Mouse (Mus musculus) heart, embryonic 13.5 days (tissue): ENCODE results near the gene Egflam. TPM values are rescaled to one million over a fixed set of nuclear protein-coding genes. Genes with fewer than 3 reads are reported as not detected.

Experiments used
- ATAC-seq: fragments of 200-750 bp; cut with Nextera tagmentation; 2 replicates; pipeline ENCODE4 v1.8.0; 2017; ENCODE audit warnings: moderate TSS enrichment; ENCODE audit not compliant: insufficient number of reproducible peaks, low FRiP score, low TSS enrichment; ENCODE audit errors: extremely low read depth
- H3K27ac ChIP-seq: fragments of 300-500 bp; sonication (generic); replicated peaks from 2 replicates; pipeline ENCODE4 v1.5.1; 2015; ENCODE audit warnings: moderate library complexity, mild to moderate bottlenecking, inconsistent platforms
- H3K27me3 ChIP-seq: fragments of 300-500 bp; sonication (generic); replicated peaks from 2 replicates; pipeline ENCODE4 v1.6.1; 2015; ENCODE audit warnings: mild to moderate bottlenecking, inconsistent platforms
- H3K36me3 ChIP-seq: fragments of 300-500 bp; sonication (generic); 2 replicates; pipeline ENCODE4 v1.6.1; 2015; ENCODE audit warnings: mild to moderate bottlenecking, inconsistent platforms
- H3K4me1 ChIP-seq: fragments of 300-500 bp; sonication (generic); 2 replicates; pipeline ENCODE4 v1.6.1; 2015; ENCODE audit warnings: inconsistent platforms
- H3K4me2 ChIP-seq: fragments of 300-500 bp; sonication (generic); 2 replicates; pipeline ENCODE4 v1.6.1; 2015; ENCODE audit warnings: inconsistent platforms, mild to moderate bottlenecking, moderate library complexity
- H3K4me3 ChIP-seq: fragments of 300-500 bp; sonication (generic); 2 replicates; pipeline ENCODE4 v1.5.1; 2015; ENCODE audit warnings: moderate library complexity, mild to moderate bottlenecking, inconsistent platforms
- H3K9ac ChIP-seq: fragments of 300-500 bp; sonication (generic); 2 replicates; pipeline ENCODE4 v1.6.1; 2015; ENCODE audit warnings: inconsistent platforms, mild to moderate bottlenecking, moderate library complexity
- H3K9me3 ChIP-seq: fragments of 300-500 bp; sonication (generic); 2 replicates; pipeline ENCODE4 v1.6.1; 2016; ENCODE audit warnings: inconsistent platforms
- WGBS: fragments of 180-500 bp; shearing (Covaris S2); methylation state at CpG from one replicate; pipeline ENCODE4 v1.1.7; 2015; ENCODE audit warnings: mixed read lengths; 5-methylcytosine and 5-hydroxymethylcytosine counted together
- polyA plus RNA-seq: library from polyadenylated mRNA; unstranded; fragments of >200 nt; fragmentation: Nextera tagmentation; extraction: Ambion mirVana; gene quantifications from 2 replicates; pipeline ENCODE4 v1.2.1, GENCODE M21; 2015

The Egflam gene
- polyA plus RNA-seq, 1 experiment from 2014 or later: 10.3 TPM

DNA sequence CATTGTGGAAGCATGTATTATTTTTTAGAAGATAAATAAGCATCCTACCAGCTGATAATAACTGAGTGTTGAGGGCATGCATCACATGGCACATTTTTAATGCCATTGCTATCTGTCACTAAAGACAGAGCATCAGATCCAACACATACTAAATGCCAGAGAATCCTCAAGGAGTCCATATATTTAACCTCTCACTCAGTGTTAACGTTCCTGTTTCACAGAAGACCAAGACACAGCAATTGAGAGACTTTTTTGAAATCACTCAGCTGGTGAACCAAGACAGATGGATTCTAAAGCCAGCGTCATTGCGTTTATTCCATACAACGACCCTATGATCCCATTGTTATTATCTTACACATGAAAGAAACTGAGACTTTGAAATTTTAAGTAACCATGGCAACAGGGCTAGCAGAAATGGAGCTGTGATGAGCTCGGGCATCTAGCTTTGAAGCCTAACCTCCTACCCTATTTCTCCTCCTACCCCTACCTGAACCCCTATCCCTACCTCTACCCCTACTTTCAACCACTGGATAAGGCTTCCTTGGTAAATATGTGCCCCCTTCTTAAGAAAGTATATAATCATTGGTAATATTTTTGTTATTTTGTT lies 57.4 kb downstream of the Egflam start:
- no peak overlapping the region for H3K4me3 ChIP-seq
- ATAC-seq: no peak
- no peaks in the 10 kb centered on the region for H3K4me1 ChIP-seq
- no peak overlapping the region for H3K4me2 ChIP-seq
- H3K27me3 ChIP-seq: no peaks in the 10 kb centered on the region
- H3K36me3 ChIP-seq: no peaks in the 10 kb centered on the region
- WGBS: 65% methylated on average over 5 of the region's 5 CpGs
- no peak overlapping the region for H3K27ac ChIP-seq
- H3K9ac ChIP-seq: no peak overlapping the region
- no peaks in the 10 kb centered on the region for H3K9me3 ChIP-seq

DNA sequence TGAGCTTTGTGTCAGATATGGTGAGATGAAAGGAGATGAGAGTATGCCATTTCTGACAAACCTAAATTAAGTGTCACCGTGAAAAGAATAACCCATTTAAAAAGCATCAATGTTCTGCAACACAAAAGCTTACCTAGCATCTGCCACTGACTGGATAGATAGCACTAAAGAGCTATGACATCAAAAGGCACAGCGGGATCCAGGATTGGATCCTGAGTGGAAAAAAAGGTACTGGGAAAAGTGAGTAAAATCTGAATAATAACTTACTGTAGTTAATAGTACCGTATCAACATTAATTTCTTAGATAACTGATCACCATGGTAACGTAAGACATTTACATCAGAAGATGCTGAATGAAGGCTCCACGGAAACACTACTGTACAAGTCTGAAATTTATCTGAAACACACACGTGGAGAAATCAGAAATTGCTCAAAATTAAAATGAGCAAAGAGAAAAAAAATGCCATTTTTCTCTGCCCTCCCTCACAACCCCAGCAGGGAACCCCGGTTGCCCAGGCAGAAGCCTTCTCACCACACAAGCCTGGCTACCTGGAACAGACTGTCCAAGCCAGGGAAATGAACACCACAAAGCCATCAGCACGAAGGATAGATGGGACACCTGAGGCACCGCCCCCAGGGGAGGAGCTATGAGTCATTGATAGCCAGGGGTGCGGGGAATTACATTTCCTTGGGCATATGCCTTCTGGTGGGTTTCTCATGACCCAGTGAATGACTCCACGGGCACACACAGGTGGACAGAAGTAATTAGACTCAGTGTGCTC lies 63.5 kb downstream of the Egflam start:
- Histone ChIP-seq H3K4me3 (no peak overlapping the region), H3K9ac (no peak overlapping the region), H3K27ac (no peak overlapping the region), H3K4me1 (no peaks in the 10 kb centered on the region), H3K4me2 (no peak overlapping the region), H3K9me3 (no peaks in the 10 kb centered on the region), H3K27me3 (no peaks in the 10 kb centered on the region), H3K36me3 (no peaks in the 10 kb centered on the region)
- 75% methylated on average over 11 of the region's 11 CpGs for WGBS
- no peak for ATAC-seq

DNA sequence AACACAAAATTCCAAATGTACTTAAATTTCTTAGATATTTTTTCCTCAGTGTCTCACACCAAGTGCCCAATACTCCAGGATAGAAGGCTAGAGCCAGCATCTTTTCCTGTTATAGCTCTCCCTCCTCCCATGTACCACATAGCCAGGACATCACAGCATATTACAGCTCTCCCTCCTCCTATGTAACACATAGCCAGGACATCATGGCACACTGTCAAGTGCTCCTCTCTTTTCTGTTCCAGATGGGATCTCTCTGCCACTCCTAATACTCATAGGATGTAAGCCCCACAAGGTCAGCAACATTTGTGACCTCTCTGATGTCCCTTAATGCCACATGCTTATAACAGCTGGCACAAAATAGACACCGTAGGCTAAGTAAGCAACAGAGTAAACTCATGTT lies 65.3 kb downstream of the Egflam start:
- no peaks in the 10 kb centered on the region for H3K27me3 ChIP-seq
- no peak overlapping the region for H3K9ac ChIP-seq
- H3K4me2 ChIP-seq: no peak overlapping the region
- no peaks in the 10 kb centered on the region for H3K9me3 ChIP-seq
- H3K4me1 ChIP-seq: no peaks in the 10 kb centered on the region
- no peak for ATAC-seq
- H3K36me3 ChIP-seq: no peaks in the 10 kb centered on the region
- 79% methylated on average over 1 of the region's 1 CpGs for WGBS
- no peak overlapping the region for H3K27ac ChIP-seq
- no peak overlapping the region for H3K4me3 ChIP-seq

DNA sequence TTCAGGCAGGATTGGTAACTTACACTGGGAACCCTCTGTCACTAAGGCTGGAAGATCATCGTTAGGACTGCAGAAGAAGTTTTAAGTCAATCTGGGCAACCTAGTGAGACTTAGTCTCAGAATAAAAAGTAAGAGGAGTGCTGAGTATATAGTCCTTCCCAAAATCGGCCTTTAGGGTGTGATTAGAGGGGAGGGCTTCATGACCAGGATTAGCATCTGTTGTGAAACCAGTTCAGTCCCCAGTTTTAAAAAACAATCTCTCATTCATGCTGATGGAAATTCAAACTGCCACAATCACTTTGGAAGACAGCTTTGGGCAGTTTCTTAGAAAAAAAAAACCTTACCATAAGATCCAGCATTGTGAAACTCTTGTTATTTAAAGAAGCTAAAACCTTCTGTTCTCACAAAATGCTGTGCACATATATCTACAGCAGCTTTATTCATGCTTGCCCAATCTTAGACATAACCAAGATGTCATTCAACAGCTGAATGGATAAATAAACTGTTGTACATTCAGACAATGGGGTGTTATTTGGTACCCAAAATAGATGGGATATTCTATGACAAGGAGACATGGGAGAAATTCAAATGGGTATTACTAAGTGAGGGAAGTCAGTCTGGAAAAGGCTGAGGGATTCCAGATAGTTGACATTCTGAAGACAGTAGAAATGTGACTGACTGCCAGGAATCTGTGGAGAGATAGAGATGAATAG lies 75.4 kb downstream of the Egflam start:
- H3K27ac ChIP-seq: no peak overlapping the region
- no peaks in the 10 kb centered on the region for H3K9me3 ChIP-seq
- WGBS: 72% methylated on average over 2 of the region's 2 CpGs
- no peaks in the 10 kb centered on the region for H3K36me3 ChIP-seq
- H3K4me3 ChIP-seq: no peak overlapping the region
- ATAC-seq: no peak
- H3K9ac ChIP-seq: no peak overlapping the region
- no peaks in the 10 kb centered on the region for H3K4me1 ChIP-seq
- H3K4me2 ChIP-seq: no peak overlapping the region
- no peaks in the 10 kb centered on the region for H3K27me3 ChIP-seq

DNA sequence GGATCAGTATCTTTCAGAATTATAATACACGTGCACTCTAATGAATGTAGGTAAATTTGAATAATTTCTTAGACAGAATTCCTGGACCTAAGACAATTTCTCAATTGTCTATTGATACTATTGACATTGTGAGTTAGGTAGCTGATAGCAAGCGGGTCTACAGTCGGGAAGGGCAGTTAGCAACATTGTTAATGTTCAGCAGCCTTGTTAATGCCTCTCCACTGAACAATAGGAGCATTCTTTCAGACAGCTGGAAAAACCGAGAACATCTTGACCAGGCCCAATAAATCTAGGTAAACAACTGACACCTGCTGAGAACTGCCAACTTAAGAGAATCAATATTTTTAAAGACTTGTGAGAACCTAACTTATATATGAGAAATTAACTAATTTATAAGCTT lies 77.3 kb downstream of the Egflam start:
- Histone ChIP-seq H3K27ac (no peak overlapping the region), H3K9ac (no peak overlapping the region), H3K4me3 (no peak overlapping the region), H3K27me3 (no peaks in the 10 kb centered on the region), H3K36me3 (no peaks in the 10 kb centered on the region), H3K4me2 (no peak overlapping the region), H3K4me1 (no peaks in the 10 kb centered on the region), H3K9me3 (no peaks in the 10 kb centered on the region)
- ATAC-seq: no peak
- WGBS: 62% methylated on average over 4 of the region's 4 CpGs

DNA sequence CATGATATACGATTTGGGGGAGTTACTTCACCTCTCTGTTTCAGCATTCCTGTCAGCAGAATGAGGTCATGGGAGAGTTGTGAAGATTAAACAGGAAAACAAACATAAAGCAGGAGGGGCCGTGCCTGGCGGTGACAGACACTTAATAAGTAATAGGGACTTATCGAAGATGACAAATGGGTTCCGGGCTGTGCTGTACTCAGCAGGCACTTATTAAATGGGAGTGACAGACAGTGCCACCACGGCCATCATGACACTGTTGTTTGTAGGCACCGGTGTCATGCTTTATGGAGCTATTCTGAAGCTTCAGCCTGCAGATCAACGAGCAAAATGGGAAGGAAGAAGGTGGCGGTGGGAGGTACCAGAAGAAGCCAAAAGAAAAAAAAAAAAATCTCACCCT lies 82.7 kb downstream of the Egflam start:
- 58% methylated on average over 9 of the region's 9 CpGs for WGBS
- Histone ChIP-seq H3K27ac (no peak overlapping the region), H3K4me2 (no peak overlapping the region), H3K4me1 (no peaks in the 10 kb centered on the region), H3K36me3 (no peaks in the 10 kb centered on the region), H3K9ac (no peak overlapping the region), H3K27me3 (no peaks in the 10 kb centered on the region), H3K9me3 (no peaks in the 10 kb centered on the region), H3K4me3 (no peak overlapping the region)
- ATAC-seq: no peak

DNA sequence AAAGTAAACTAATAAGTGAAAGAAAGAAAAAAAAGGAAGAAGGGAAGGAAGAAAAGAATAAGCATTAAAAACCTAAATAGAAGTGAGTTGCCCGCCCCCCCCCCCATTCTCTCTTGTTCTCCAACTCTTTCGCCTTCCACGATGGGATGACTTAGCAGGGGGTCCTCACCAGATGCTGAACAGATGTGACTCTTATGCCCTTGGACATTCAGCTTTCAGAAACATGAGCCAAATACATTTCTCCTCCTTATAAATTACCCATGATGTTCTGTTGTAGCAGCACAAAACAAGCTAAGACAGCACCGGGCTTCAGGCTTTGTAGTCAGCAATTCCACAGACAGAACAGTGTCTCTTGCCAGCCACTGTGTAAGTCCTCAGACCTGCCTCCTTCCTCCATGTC lies 89.5 kb downstream of the Egflam start:
- no peaks in the 10 kb centered on the region for H3K9me3 ChIP-seq
- no peak overlapping the region for H3K9ac ChIP-seq
- no peaks in the 10 kb centered on the region for H3K36me3 ChIP-seq
- no peaks in the 10 kb centered on the region for H3K27me3 ChIP-seq
- no peaks in the 10 kb centered on the region for H3K4me1 ChIP-seq
- ATAC-seq: no peak
- H3K27ac ChIP-seq: no peak overlapping the region
- WGBS: 76% methylated on average over 4 of the region's 4 CpGs
- no peak overlapping the region for H3K4me3 ChIP-seq
- no peak overlapping the region for H3K4me2 ChIP-seq

DNA sequence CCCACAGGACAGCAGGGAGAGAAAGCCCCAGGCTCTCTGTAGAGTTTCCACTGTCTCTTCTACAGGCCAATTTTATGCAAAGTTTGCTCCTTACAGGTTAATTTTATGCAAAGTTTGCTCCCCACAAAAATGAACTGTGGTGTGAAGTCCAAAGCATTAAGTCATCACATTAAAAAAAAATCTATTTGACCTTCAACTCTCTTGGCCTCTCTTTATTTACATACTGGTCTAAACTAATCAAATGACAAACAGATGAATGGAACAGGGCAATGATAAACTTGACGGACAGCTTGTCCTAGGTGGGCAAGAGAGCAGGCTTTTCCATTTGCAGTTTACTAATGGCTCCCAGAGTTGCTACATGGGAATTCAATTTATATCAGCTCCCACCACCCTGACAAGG lies 98.3 kb downstream of the Egflam start:
- H3K27ac ChIP-seq: no peak overlapping the region
- no peaks in the 10 kb centered on the region for H3K4me1 ChIP-seq
- no peaks in the 10 kb centered on the region for H3K27me3 ChIP-seq
- WGBS: 83% methylated on average over 1 of the region's 1 CpGs
- no peaks in the 10 kb centered on the region for H3K36me3 ChIP-seq
- H3K9me3 ChIP-seq: no peaks in the 10 kb centered on the region
- no peak overlapping the region for H3K4me3 ChIP-seq
- no peak overlapping the region for H3K4me2 ChIP-seq
- ATAC-seq: no peak
- no peak overlapping the region for H3K9ac ChIP-seq

DNA sequence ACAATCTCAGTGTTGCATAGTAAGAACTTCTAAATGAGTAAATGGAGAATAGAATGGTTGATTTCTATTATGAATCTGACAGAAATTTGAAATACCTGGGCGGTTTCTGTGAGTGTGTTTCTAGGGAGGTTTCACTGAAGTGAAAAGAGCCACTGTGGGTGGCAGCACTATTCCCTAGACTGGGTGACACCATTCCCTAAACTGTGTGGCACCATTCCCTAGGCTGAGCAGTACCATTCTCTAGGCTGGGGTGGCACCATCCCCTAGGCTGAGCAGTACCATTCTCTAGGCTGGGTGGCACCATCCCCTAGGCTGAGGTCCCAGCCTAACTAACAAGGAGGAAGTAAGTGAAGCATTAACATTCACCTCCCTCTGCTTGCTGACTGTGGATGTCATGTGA lies 103.0 kb downstream of the Egflam start:
- Histone ChIP-seq H3K4me1 (peaks cover 3% of the 10 kb centered on the region), H3K4me2 (no peak overlapping the region), H3K9me3 (no peaks in the 10 kb centered on the region), H3K27me3 (no peaks in the 10 kb centered on the region), H3K27ac (no peak overlapping the region), H3K4me3 (no peak overlapping the region), H3K36me3 (no peaks in the 10 kb centered on the region), H3K9ac (no peak overlapping the region)
- ATAC-seq: no peak
- 78% methylated on average over 1 of the region's 1 CpGs for WGBS

DNA sequence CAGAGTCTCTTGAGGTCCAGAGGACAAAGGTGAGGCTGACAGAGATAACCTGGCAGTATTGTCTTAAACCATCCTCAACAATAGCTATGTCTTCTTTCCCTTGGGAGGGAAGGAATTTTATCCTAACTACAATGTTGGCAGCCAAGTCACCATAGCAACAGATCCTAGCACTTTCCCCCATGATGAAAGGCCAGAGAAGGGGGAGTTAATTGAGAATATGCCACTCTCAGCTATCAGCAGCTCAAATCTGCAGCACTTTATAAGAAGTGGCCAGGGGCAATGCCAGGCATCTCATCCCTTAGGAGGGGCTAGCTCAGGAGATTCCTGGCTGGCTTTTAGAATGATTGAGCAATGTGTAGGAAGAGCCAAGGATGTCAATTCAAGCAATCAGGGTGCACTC lies 105.3 kb downstream of the Egflam start:
- no peak overlapping the region for H3K4me2 ChIP-seq
- H3K9me3 ChIP-seq: no peaks in the 10 kb centered on the region
- ATAC-seq: no peak
- H3K36me3 ChIP-seq: no peaks in the 10 kb centered on the region
- peaks cover 10% of the 10 kb centered on the region for H3K4me1 ChIP-seq
- H3K27ac ChIP-seq: no peak overlapping the region
- no peak overlapping the region for H3K4me3 ChIP-seq
- H3K9ac ChIP-seq: no peak overlapping the region
- no peaks in the 10 kb centered on the region for H3K27me3 ChIP-seq

DNA sequence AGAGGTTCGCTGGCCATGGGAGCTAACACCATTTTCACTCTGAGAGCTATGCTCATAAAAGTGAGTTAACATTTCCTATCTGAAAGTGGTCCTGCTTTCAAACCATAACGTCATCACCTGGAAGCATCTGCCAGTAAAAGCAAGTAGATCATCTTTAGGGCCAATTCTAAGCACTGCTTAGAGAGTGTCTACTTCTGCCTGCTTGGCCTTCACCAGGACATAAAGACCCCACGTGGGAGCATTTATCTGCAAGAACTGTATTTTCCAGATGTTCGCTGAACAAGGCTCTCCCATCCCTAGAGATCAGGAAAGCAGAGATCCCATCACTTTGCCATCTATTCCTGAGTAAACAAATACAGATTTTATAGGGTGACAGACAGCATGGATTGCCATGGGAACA lies 108.2 kb downstream of the Egflam start:
- peaks cover 10% of the 10 kb centered on the region for H3K4me1 ChIP-seq
- no peak overlapping the region for H3K4me3 ChIP-seq
- H3K9me3 ChIP-seq: no peaks in the 10 kb centered on the region
- ATAC-seq: no peak
- H3K4me2 ChIP-seq: no peak overlapping the region
- no peak overlapping the region for H3K9ac ChIP-seq
- H3K27me3 ChIP-seq: no peaks in the 10 kb centered on the region
- WGBS: 72% methylated on average over 4 of the region's 4 CpGs
- H3K27ac ChIP-seq: no peak overlapping the region
- no peaks in the 10 kb centered on the region for H3K36me3 ChIP-seq

DNA sequence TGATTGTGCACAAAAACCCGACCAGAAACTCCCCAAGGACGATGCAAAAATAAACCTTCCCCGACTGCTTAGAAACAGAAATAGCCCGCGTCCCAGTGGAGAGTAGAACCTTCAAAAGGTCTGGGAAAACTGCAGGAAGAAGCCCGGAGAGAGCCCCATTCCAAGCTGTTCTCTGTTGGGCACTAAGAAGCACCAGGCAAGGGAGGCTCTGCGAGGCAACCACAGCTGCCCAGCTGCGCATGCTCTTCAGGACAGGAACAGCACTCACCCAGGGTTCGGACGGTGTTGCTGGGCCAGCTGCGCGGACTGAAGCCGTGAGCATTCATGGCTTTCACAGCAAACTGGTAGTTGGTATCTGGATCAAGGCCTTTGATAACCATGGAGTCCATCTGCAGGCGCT lies 108.7 kb downstream of the Egflam start:
- no peak overlapping the region for H3K4me3 ChIP-seq
- H3K36me3 ChIP-seq: no peaks in the 10 kb centered on the region
- peaks cover 10% of the 10 kb centered on the region for H3K4me1 ChIP-seq
- H3K27ac ChIP-seq: no peak overlapping the region
- H3K27me3 ChIP-seq: no peaks in the 10 kb centered on the region
- ATAC-seq: no peak
- H3K9ac ChIP-seq: no peak overlapping the region
- 31% methylated on average over 14 of the region's 14 CpGs for WGBS
- peak overlapping the region; percentile 43 for H3K4me2 ChIP-seq
- no peaks in the 10 kb centered on the region for H3K9me3 ChIP-seq
